Mouse (Mus musculus) embryonic facial prominence, embryonic 12.5 days (tissue): ENCODE data around the gene Paqr5. TPM values are rescaled to one million over a fixed set of nuclear protein-coding genes. Genes with fewer than 3 reads are reported as not detected.
A peak's percentile ranks its signal among the peaks of the same experiment; 100 is the strongest.

Experiments used
- ATAC-seq: fragments of 200-750 bp; cut with Nextera tagmentation; 2 replicates; pipeline ENCODE4 v1.8.0; 2017; ENCODE audit not compliant: insufficient number of reproducible peaks, insufficient read depth, low FRiP score, low TSS enrichment
- H3K27ac ChIP-seq: fragments of 300-500 bp; sonication (generic); 2 replicates; pipeline ENCODE4 v1.5.1; 2016; ENCODE audit warnings: mild to moderate bottlenecking
- H3K27me3 ChIP-seq: fragments of 300-500 bp; sonication (generic); 2 replicates; pipeline ENCODE4 v1.6.1; 2016; ENCODE audit warnings: mild to moderate bottlenecking, moderate library complexity
- H3K36me3 ChIP-seq: fragments of 300-500 bp; sonication (generic); 2 replicates; pipeline ENCODE4 v1.6.1; 2016; ENCODE audit warnings: mild to moderate bottlenecking
- H3K4me1 ChIP-seq: fragments of 300-500 bp; sonication (generic); 2 replicates; pipeline ENCODE4 v1.6.1; 2016
- H3K4me2 ChIP-seq: fragments of 300-500 bp; sonication (generic); replicated peaks from 2 replicates; pipeline ENCODE4 v1.6.1; 2016; ENCODE audit warnings: mild to moderate bottlenecking, moderate library complexity
- H3K4me3 ChIP-seq: fragments of 300-500 bp; sonication (generic); 2 replicates; pipeline ENCODE4 v1.5.1; 2016; ENCODE audit warnings: mild to moderate bottlenecking
- H3K9ac ChIP-seq: fragments of 300-500 bp; sonication (generic); 2 replicates; pipeline ENCODE4 v1.6.1; 2016; ENCODE audit warnings: mild to moderate bottlenecking, moderate library complexity
- H3K9me3 ChIP-seq: fragments of 300-500 bp; sonication (generic); 2 replicates; pipeline ENCODE4 v1.6.1; 2016; ENCODE audit warnings: mild to moderate bottlenecking, moderate library complexity
- WGBS: fragments of 180-500 bp; shearing (Covaris S2); methylation state at CpG from one replicate; pipeline ENCODE4 v1.1.7; 2016; 5-methylcytosine and 5-hydroxymethylcytosine counted together
- polyA plus RNA-seq: library from polyadenylated mRNA; unstranded; fragments of >200 nt; fragmentation: Nextera tagmentation; extraction: Ambion mirVana; gene quantifications from 2 replicates; pipeline ENCODE4 v1.2.1, GENCODE M21; 2016

Gene Paqr5
- polyA plus RNA-seq, 1 experiment from 2014 or later, result 0.97 TPM

GRCm38 (mm10) chr9:61947402-61948346 is 79.0 kb downstream of the Paqr5 start:
- H3K27me3 ChIP-seq, result no peaks in the 10 kb centered on the region
- peak overlapping the region; percentile 33 for H3K9ac ChIP-seq
- H3K4me1 ChIP-seq, result peaks cover 15% of the 10 kb centered on the region; the same call in 1 of the 2 replicates
- no peak overlapping the region for H3K27ac ChIP-seq
- ATAC-seq, result peak; percentile 79
- H3K36me3 ChIP-seq, result peaks cover 3% of the 10 kb centered on the region; the same call in 1 of the 2 replicates
- H3K4me2 ChIP-seq, result peak overlapping the region; percentile 91
- WGBS, result 6% methylated on average over 24 of the region's 24 CpGs
- H3K9me3 ChIP-seq, result no peaks in the 10 kb centered on the region
- H3K4me3 ChIP-seq, result peak overlapping the region; percentile 81

- WGBS, result 1% methylated on average over 37 of the region's 44 CpGs
- Histone ChIP-seq H3K4me1 (peaks cover 15% of the 10 kb centered on the region; the same call in 1 of the 2 replicates), H3K27me3 (no peaks in the 10 kb centered on the region), H3K36me3 (peaks cover 6% of the 10 kb centered on the region; the same call in 1 of the 2 replicates), H3K4me3 (peak within 1 kb of the TSS; percentile 81), H3K9me3 (no peaks in the 10 kb centered on the region), H3K9ac (peak within 1 kb of the TSS; percentile 72), H3K27ac (peak within 1 kb of the TSS; percentile 84), H3K4me2 (peak within 1 kb of the TSS; percentile 91)
- ATAC-seq, result peak; percentile 86
Observed at GRCm38 (mm10) chr9:61946623-61947401, 79.8 kb downstream of the Paqr5 start, which contains the start of gene Kif23. Gene Kif23, minus strand, starts transcription at chr9:61946774.

- peaks cover 15% of the 10 kb centered on the region; the same call in 1 of the 2 replicates for H3K4me1 ChIP-seq
- no peaks in the 10 kb centered on the region for H3K9me3 ChIP-seq
- peak overlapping the region; percentile 84 for H3K27ac ChIP-seq
- peak overlapping the region; percentile 72 for H3K9ac ChIP-seq
- 0% methylated on average over 38 of the region's 38 CpGs for WGBS
- peak; percentile 87 for ATAC-seq
- peaks cover 11% of the 10 kb centered on the region for H3K36me3 ChIP-seq
- peak overlapping the region; percentile 91 for H3K4me2 ChIP-seq
- H3K4me3 ChIP-seq, result peak overlapping the region; percentile 81
- H3K27me3 ChIP-seq, result no peaks in the 10 kb centered on the region
Observed at GRCm38 (mm10) chr9:61945973-61946611, 80.6 kb downstream of the Paqr5 start.

- no peak overlapping the region for H3K27ac ChIP-seq
- H3K4me1 ChIP-seq, result peaks cover 7% of the 10 kb centered on the region; the same call in 1 of the 2 replicates
- no peaks in the 10 kb centered on the region for H3K27me3 ChIP-seq
Observed at GRCm38 (mm10) chr9:61941054-61941453, 85.6 kb downstream of the Paqr5 start.

GRCm38 (mm10) chr9:61933333-61933732 is 93.3 kb downstream of the Paqr5 start:
- no peak overlapping the region for H3K4me3 ChIP-seq
- no peaks in the 10 kb centered on the region for H3K27me3 ChIP-seq
- H3K9ac ChIP-seq, result no peak overlapping the region
- no peak for ATAC-seq
- no peaks in the 10 kb centered on the region for H3K9me3 ChIP-seq
- H3K4me1 ChIP-seq, result no peaks in the 10 kb centered on the region
- H3K27ac ChIP-seq, result no peak overlapping the region
- peaks cover 87% of the 10 kb centered on the region for H3K36me3 ChIP-seq
- H3K4me2 ChIP-seq, result no peak overlapping the region
- 79% methylated on average over 2 of the region's 2 CpGs for WGBS

More at GRCm38 (mm10) chr9:61941054-61941453, 85.6 kb downstream of the Paqr5 start:
- Histone ChIP-seq H3K9me3 (no peaks in the 10 kb centered on the region), H3K4me3 (no peak overlapping the region), H3K4me2 (no peak overlapping the region), H3K36me3 (peaks cover 59% of the 10 kb centered on the region), H3K9ac (no peak overlapping the region)
- whole genome bisulfite sequencing, result 94% methylated on average over 3 of the region's 3 CpGs
- ATAC-seq, result no peak

DNA sequence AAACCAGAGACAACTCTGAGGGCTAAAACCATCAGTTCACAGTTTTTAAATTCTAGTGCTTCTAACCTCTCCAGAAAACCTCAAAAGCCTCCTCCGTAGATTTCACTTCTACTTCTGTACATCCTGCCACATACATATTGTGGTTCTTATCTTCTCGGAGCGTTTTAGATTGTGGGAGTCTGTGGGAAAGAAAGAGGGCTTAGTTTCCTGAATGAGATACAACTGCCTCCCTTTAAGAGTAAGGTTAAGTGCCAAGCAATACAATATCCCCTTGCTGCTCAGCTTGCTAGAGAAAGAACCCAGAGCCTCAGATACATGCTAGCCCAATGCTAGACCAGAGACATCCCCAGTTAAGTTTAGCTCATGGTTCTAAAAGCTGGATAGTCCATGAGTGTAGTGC is 94.6 kb downstream of the Paqr5 start:
- Histone ChIP-seq H3K9ac (no peak overlapping the region), H3K4me3 (no peak overlapping the region), H3K27me3 (no peaks in the 10 kb centered on the region), H3K4me2 (no peak overlapping the region), H3K4me1 (no peaks in the 10 kb centered on the region), H3K27ac (no peak overlapping the region), H3K36me3 (peaks cover 89% of the 10 kb centered on the region), H3K9me3 (no peaks in the 10 kb centered on the region)
- ATAC-seq, result no peak
- WGBS, result 98% methylated on average over 3 of the region's 3 CpGs

DNA sequence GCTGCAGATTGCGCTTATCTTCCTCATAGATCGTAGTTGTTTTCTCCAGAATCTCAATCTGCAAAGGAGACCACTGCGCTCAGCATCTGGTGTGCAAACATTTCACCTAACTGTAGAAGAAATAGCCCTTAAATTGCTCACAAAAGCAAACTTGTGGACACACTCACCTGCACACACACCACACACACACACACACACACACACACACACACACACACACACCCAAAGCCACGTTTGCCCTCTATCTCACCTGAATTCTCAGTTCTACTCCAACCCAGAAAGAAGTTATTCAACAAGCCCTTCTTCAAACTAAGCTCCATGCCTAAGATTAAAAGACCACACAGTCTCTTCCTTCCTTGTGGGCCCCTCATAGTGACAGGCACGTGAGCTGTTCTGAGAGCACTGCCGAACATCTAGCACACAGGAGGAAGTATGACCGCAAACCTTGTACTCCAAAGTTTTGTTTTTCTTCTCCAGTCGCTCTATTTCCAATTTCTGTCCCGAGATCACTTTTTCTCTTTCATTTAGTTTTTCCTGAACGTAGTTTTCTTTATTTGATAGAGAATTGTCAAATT is 101.5 kb downstream of the Paqr5 start:
- Histone ChIP-seq H3K27me3 (no peaks in the 10 kb centered on the region), H3K4me1 (no peaks in the 10 kb centered on the region), H3K4me3 (no peak overlapping the region), H3K9ac (no peak overlapping the region), H3K4me2 (no peak overlapping the region), H3K36me3 (peaks cover 78% of the 10 kb centered on the region), H3K27ac (no peak overlapping the region), H3K9me3 (no peaks in the 10 kb centered on the region)
- ATAC-seq, result no peak
- WGBS, result 91% methylated on average over 10 of the region's 10 CpGs

- H3K27me3 ChIP-seq, result no peaks in the 10 kb centered on the region
- H3K4me1 ChIP-seq, result 0 out of 2 replicates have a peak, but pooled peaks cover 3% of the 10 kb centered on the region
- H3K36me3 ChIP-seq, result peaks cover 70% of the 10 kb centered on the region
- ATAC-seq, result no peak
- WGBS, result 95% methylated on average over 6 of the region's 6 CpGs
- no peaks in the 10 kb centered on the region for H3K9me3 ChIP-seq
- H3K27ac ChIP-seq, result no peak overlapping the region
- no peak overlapping the region for H3K4me2 ChIP-seq
- no peak overlapping the region for H3K9ac ChIP-seq
- H3K4me3 ChIP-seq, result no peak overlapping the region
Observed at GRCm38 (mm10) chr9:61920331-61920730, 106.3 kb downstream of the Paqr5 start.

DNA sequence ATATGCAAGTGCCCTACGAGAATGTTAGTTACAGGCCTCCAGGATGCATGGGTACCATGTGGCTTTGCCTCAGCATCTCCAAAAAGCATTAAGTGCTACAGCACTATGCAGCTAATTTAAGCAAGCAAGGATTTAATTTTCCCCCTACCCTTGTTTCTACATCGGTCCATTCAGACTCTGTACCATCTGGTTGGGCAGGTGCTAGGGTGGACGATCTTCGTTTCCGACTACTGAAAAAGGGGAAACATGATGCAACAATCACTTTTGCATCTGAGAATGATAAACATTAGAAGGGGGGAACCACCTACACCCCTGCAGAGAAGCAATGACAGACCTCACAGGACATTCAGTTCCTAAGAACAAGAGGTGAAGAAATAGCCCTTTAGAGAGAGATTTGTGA is 107.2 kb downstream of the Paqr5 start:
- no peaks in the 10 kb centered on the region for H3K9me3 ChIP-seq
- H3K4me3 ChIP-seq, result no peak overlapping the region
- no peak overlapping the region for H3K4me2 ChIP-seq
- no peak for ATAC-seq
- no peaks in the 10 kb centered on the region for H3K27me3 ChIP-seq
- no peak overlapping the region for H3K27ac ChIP-seq
- WGBS, result 95% methylated on average over 5 of the region's 5 CpGs
- H3K9ac ChIP-seq, result no peak overlapping the region
- 0 out of 2 replicates have a peak, but pooled peaks cover 6% of the 10 kb centered on the region for H3K4me1 ChIP-seq
- peaks cover 61% of the 10 kb centered on the region for H3K36me3 ChIP-seq

DNA sequence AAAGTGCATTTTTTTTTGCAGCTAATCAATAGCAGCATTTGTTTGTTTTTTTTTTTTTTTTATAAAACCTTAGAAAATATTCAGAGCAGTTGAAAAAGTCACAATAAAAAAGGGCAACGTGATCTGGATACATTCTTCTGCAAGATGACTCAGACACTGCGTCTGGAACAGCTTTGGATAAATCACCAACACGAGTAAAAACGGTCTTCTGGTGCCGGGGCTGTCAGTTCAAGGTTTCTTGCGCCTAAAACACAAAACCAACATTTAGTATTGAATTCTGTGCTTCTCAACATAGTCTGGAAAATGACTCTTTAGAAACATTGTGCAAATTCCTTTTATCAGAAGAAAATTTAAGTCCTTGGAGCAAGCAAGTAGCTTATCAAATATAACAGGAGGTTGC is 109.2 kb downstream of the Paqr5 start:
- 89% methylated on average over 6 of the region's 6 CpGs for WGBS
- Histone ChIP-seq H3K4me1 (peaks cover 18% of the 10 kb centered on the region), H3K27me3 (no peaks in the 10 kb centered on the region), H3K27ac (no peak overlapping the region), H3K9ac (no peak overlapping the region), H3K4me3 (no peak overlapping the region), H3K9me3 (no peaks in the 10 kb centered on the region), H3K36me3 (peaks cover 57% of the 10 kb centered on the region), H3K4me2 (no peak overlapping the region)
- ATAC-seq, result no peak

DNA sequence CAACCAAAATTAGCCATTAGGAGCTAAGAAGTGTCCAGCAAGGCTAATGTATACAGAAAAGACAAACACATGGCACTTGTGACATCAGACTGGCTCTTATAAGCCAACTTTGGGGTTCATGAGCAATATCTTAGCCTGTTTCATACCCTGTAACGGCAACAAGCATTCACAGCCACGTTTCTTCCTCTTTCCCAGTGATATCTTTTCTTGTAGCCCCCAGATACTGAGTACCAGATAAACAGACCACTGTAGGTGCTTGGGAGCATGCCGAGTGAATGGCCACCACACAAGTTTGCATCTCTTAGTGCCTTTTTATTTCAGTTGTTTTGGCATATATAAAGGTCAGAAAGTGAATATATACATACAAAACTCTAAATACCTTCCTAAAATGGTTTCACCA is 109.7 kb downstream of the Paqr5 start:
- Histone ChIP-seq H3K36me3 (peaks cover 62% of the 10 kb centered on the region), H3K27me3 (no peaks in the 10 kb centered on the region), H3K4me1 (peaks cover 19% of the 10 kb centered on the region), H3K4me3 (no peak overlapping the region), H3K4me2 (no peak overlapping the region), H3K27ac (no peak overlapping the region), H3K9me3 (no peaks in the 10 kb centered on the region), H3K9ac (no peak overlapping the region)
- WGBS, result 90% methylated on average over 3 of the region's 3 CpGs
- ATAC-seq, result no peak
